Mouse (Mus musculus) cerebellum, adult 9-11 months (tissue): ENCODE data around the gene Itpkc.

Experiments used
- DNase-seq: peaks from one replicate; pipeline ENCODE4 v3.0.0; 2022

Gene Itpkc

GRCm38 (mm10) chr7:27235726-27236125, 7.3 kb upstream of the Itpkc start:
- DNase-seq = peak; percentile 9

DNA sequence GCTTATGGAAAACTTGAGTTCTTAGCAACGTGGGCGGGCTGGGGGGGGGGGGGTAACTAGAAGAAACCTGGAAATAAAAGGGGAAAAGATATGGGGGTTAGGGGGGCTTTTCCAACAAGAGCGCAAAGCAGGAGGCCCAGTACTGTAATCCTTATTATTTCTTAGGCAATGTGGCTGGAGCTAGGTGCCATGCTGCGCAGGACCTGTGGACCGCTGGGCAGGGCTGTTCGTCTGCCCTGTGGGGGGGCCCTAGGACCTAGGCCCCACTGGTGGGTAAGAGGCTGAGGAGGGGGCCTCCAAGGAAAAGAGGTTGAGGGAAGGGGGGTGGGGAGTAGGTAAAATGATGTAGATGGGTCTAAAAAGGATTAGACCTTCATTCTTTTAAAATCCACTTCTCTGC, 4.8 kb upstream of the Itpkc start:
- DNase-seq = peak; percentile 59

- peak; percentile 92 for DNase-seq
Observed at GRCm38 (mm10) chr7:27232781-27233281, 4.4 kb upstream of the Itpkc start, which contains the start of gene Coq8b. Gene Coq8b (plus strand): TSS chr7:27233023.

DNA sequence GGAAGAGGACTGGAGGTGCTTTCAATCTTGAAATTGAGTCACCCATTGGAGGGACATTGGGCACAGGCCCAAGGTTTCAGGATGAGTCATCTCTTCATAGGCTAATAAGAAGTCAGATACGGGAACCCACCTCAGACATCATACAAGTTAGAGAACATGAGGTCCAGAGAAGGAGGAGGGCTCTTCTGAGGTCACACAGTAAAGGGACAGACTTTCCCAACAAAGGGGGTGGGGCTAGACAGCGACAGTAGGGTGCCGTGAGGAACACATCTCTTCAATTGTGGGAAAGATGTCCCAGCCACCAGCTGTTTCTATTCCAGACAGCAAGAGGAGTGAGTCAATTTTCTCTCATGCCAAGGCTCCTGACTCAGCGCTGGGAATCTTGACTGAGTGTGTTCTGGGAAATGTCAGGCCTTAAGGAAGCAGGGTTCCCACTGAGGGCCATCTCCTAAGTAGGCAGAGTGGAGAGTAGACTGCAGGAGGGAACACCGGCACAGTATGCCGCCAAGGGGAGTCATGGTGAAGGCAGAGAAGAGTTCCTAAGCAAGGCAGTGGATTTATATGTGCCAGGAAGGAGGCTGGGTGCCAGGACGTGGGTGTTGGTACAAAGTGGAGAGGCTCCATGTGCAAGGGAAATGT, 3.4 kb upstream of the Itpkc start:
- DNase-seq = peak; percentile 59

DNA sequence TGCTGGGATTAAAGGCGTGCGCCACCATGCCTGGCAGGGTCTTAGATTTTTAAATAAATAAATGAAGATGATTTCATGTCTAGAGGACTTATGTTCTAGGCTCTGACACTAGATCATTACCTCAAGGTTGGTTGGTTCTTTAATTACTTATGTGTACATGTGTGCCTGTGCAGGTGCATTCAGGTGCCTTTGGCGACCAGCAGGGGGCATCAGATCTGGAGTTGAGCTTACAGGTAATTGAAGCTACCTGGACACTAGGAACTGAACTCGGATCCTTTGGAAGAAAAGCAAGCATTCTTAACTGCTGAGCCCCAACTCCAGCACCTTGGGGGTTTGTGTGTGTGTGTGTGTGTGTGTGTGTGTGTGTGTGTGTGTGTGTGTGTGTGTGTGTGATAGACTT, 2.3 kb upstream of the Itpkc start:
- peak; percentile 24 for DNase-seq

GRCm38 (mm10) chr7:27228865-27229264, 404 bp upstream of the Itpkc start:
- DNase-seq = no peak

DNA sequence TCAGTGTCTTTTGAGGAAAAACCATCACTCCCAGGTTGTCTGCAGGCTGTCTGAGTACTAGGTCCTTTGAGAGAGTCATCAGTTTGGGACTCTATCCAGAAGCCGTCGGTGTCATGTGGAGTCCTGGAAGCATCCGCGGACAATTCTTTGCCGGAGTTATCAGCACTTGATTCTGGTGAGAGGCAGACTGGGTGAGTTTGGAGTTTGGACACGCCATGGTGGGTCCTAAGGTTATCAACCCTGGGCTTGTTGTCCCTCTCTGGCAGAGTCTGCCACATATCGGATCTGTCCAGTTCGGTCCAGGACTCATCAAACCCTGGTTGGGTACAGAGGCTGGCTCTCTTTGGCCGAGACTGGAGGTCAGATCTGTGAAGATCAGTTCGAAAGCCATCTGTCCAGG, 785 bp downstream of the Itpkc start:
- DNase-seq = peak; percentile 71

GRCm38 (mm10) chr7:27227276-27227675, 1.2 kb downstream of the Itpkc start:
- peak; percentile 56 for DNase-seq

DNA sequence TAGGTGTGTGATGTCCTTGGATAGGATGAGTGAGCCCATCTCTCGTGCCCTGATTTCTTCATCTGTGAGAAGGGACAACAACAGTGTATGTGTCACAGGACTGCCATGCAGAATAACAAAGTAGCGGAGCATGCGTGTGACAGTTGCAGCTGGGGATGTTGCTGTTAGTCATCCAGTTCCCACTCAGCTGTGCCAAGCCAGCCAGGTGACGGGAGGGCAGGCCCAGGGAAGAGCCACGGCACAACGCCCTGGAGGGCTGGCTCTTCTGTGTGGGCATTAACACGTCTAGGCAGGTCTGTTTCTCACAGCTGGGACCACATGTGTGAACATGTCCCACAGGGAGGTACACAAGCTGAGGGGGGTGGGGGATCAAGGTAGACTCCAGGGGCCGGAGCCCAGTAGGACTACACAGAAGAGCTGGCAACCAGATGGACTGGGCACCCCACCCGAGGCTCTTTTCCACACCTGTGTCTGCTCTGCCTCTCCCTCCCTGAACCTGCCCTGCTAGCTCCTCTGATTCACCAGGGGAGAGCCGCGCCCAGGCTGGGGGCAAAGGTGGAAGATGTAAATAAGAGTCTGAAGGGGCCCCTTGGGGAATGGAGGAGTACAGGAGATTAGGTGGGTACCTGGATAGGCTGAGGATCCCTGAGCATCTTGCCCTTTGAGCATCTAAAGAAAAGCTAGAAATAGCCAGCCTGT, 3.4 kb downstream of the Itpkc start:
- peak; percentile 56 for DNase-seq

DNA sequence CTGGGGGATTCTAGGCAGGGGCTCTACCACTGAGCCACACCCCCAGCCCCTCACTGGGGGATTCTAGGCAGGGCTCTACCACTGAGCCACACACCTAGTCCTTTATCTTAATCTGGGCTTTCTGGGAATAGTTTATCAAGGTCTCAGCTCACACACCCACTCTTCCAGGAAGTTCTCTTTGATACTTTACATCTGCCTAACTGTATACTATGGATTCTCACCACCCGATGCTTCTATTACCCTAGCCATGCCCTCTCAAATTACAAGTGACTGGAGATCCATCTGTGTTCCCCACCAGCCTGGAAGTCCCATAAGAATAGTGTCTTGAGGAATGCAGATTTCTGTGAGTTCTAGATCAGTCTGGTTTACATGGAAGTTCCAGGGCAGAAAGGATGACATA, 5.9 kb downstream of the Itpkc start:
- DNase-seq = no peak

DNA sequence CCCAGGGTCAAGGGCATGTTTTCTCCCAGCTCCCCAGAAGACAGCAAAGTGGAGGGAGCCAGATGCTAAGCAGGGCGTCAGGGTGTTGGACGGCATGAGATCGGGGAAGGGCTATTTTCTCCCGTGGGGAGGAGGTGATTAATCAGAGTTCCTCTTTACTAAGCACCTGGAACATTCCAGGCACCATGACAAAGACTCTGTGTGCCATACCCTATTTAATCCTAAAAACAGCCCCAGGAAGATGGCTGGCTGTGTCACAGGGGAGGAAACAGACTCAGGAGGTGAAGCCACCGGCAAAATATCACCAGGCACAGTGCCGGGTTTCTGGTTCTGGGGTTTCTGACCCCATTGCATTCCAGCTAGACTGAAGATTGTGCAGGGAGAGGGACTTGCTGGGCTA, 6.5 kb downstream of the Itpkc start:
- no peak for DNase-seq

DNA sequence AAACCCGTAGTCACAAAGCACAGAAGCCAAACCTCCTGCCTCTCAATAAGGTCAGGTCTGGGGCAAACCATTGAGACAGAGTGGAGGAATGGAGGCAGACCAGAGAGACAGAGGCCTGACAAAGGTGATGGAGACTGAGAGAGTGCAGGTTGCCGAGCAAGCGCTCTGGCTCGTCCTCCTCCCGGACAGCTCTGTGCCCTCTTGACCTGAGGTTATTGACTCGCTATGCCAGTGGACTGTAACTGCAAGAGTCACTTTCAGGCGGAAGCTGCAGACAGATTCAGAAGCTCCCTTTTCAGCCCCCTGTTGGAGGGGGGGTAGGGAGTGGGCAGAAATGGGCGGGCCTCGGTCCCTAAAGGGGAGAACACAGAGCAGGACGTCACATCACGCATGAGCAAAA, 8.5 kb downstream of the Itpkc start:
- peak; percentile 10 for DNase-seq

- peak; percentile 83 for DNase-seq
Observed at GRCm38 (mm10) chr7:27218586-27218985, 9.9 kb downstream of the Itpkc start.

GRCm38 (mm10) chr7:27212626-27213025, 15.8 kb downstream of the Itpkc start:
- DNase-seq = no peak

- DNase-seq = peak; percentile 65
Observed at GRCm38 (mm10) chr7:27203730-27204449, 24.6 kb downstream of the Itpkc start.

GRCm38 (mm10) chr7:27198779-27199178, 29.7 kb downstream of the Itpkc start:
- DNase-seq = no peak

DNA sequence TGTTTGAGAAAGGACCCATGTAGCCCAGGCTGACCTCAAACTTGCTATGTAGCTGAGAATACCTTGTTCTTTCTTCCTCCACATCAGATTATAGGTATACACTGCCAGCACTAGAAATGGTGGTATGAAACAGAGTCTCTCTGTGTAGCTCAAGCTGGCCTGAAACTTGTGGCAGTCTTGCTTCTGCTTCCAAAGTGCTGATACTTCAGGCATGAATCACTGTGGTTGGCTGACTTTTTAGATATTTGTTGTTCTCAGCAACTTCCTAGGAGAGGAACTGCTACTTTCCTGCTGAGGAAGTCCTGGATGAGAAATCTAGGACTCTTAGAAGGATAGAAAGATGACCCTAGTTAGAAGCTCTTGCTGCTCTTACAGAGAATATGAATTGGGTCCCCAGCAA, 30.1 kb downstream of the Itpkc start:
- no peak for DNase-seq

GRCm38 (mm10) chr7:27197634-27198033, 30.8 kb downstream of the Itpkc start:
- no peak for DNase-seq

DNA sequence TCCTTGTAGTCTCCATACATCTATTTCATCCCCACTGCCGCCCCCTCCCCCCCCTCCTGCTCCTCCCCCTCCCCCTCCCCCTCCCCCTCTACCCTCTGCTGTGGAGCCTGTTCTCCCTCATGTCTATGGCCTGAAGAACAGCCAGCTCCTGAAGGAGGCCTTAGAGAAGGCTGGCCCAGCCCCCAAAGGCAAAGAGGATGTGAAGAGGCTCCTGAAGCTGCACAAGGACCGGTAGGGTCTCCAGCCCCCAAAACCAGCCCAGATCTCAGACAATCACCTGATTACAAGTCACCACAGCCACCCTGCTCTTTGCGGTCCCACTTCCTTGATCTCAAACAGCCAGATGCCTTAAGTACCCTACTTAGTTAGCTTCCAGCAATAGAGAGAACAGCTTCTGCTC, 31.3 kb downstream of the Itpkc start:
- peak; percentile 69 for DNase-seq

DNA sequence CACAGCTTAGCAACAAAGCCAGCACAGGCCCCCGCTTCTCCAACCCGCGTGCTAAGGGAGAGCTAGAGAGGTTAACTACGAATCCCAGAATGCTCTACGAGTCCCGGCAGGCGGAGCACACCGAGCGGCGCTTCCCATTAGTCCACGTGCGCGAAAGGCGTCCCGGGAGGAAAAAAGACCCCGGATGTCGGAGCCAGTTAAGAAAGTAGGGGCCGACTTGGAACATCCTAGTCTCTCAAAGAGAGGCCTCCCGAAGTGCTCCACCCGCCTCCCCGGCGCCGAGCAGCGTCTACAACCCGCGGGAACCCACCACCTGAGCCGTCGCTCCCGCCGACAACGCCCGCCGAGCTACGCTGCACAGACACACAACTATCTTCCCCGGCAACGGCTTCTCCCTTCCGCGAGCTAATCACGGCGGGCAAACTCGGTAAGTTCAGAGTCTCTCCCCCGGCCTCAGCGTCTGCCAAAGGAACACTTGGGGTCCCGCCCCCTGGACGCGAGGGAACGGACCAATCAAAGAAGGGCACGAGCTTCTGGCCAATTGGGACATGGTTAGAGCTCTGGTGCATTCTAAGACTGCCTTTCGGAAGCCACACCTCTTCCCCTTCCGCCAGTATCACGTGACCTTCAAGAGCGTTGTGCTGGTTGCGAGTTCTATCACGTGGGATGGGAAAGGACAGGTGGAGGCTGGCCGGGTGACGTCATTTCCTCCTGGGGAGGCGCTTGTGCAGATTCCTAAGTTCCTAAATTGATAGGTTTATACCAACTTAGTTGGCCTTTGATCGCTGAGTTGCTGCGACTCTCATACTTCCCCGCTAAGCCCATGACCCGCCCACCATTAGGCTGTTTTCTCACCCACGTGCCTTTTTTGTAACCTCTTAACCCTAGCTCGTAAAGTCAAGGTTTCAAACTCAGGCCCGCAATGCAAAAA, 32.5 kb downstream of the Itpkc start, which contains the start of the genes BC024978 and Snrpa:
Gene BC024978, plus strand, starts transcription at position 101 of the 931 bp plus-strand sequence.
Gene Snrpa, minus strand, starts transcription at position 591 of the 931 bp plus-strand sequence.
- DNase-seq = peak; percentile 100

- no peak for DNase-seq
Observed at GRCm38 (mm10) chr7:27193731-27194130, 34.7 kb downstream of the Itpkc start.

DNA sequence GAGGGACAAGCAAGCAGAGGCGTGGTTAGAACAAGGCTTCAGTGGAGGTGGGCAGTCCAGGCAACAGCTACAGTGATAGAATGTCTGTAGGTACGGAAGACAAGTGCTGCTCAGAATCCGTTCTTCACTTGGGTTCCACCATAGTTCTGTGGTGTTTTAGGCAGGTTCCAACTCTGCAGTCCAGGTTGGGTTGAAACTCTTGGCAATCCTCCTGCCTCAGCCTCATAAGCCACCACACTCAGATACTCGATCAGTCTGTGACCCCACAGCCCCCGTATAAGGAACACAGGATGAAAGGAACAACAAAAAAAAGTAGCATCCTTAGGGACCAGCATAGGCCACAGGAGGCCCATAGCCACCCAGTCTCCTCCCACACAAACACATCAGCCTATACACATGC, 36.0 kb downstream of the Itpkc start:
- no peak for DNase-seq
